Mouse (Mus musculus) heart, postnatal 0 days (tissue): ENCODE measurements around the gene Rhoh. TPM values are rescaled to one million over a fixed set of nuclear protein-coding genes. Genes with fewer than 3 reads are reported as not detected.

Experiments
- ATAC-seq: fragments of 200-750 bp; cut with Nextera tagmentation; 2 replicates; pipeline ENCODE4 v1.8.0; 2017; ENCODE audit warnings: low read depth, moderate number of reproducible peaks, moderate library complexity; ENCODE audit not compliant: insufficient read depth
- DNase-seq: peaks from one replicate; pipeline ENCODE4 v3.0.0-alpha.2; 2016; ENCODE audit warnings: low spot score
- H3K27ac ChIP-seq: fragments of 300-500 bp; sonication (generic); 2 replicates; pipeline ENCODE4 v1.5.1; 2014; ENCODE audit warnings: low read depth, mild to moderate bottlenecking
- H3K27me3 ChIP-seq: fragments of 300-500 bp; sonication (generic); 2 replicates; pipeline ENCODE4 v1.6.1; 2014; ENCODE audit warnings: low read length, mixed read lengths; ENCODE audit not compliant: control insufficient read depth, insufficient read depth
- H3K36me3 ChIP-seq: fragments of 300-500 bp; sonication (generic); replicated peaks from 2 replicates; pipeline ENCODE4 v1.6.1; 2014; ENCODE audit warnings: low read length, mixed read lengths; ENCODE audit not compliant: control insufficient read depth, insufficient read depth
- H3K4me1 ChIP-seq: fragments of 300-500 bp; sonication (generic); 2 replicates; pipeline ENCODE4 v1.6.1; 2014; ENCODE audit warnings: antibody characterized with exemption; ENCODE audit not compliant: control insufficient read depth, insufficient read depth
- H3K4me2 ChIP-seq: fragments of 300-500 bp; sonication (generic); 2 replicates; pipeline ENCODE4 v1.6.1; 2014; ENCODE audit warnings: low read depth, mild to moderate bottlenecking, low read length, moderate library complexity
- H3K4me3 ChIP-seq: fragments of 300-500 bp; sonication (generic); 2 replicates; pipeline ENCODE4 v1.5.1; 2014; ENCODE audit warnings: low read depth, low read length
- H3K9ac ChIP-seq: fragments of 300-500 bp; sonication (generic); replicated peaks from 2 replicates; pipeline ENCODE4 v1.6.1; 2014; ENCODE audit warnings: low read depth, low read length, mixed read lengths
- H3K9me3 ChIP-seq: fragments of 300-500 bp; sonication (generic); replicated peaks from 2 replicates; pipeline ENCODE4 v1.6.1; 2016; ENCODE audit warnings: low read length; ENCODE audit not compliant: control insufficient read depth
- CTCF ChIP-seq: IDR thresholded peaks from 2 replicates; pipeline ENCODE4 v1.5.1; 2016; ENCODE audit warnings: antibody characterized with exemption, control low read depth, low read depth
- EP300 ChIP-seq: IDR thresholded peaks from 2 replicates; pipeline ENCODE4 v1.6.1; 2016; ENCODE audit warnings: antibody characterized with exemption, low read depth
- WGBS: fragments of 180-500 bp; shearing (Covaris S2); extraction: QIAGEN DNeasy Blood & Tissue Kit; methylation state at CpG from one replicate; pipeline ENCODE4 v1.1.7; 2014; 5-methylcytosine and 5-hydroxymethylcytosine counted together
- polyA plus RNA-seq: library from polyadenylated mRNA; unstranded; fragments of >200 nt; fragmentation: Nextera tagmentation; extraction: Ambion mirVana; gene quantifications from 2 replicates; pipeline ENCODE4 v1.2.1, GENCODE M21; 2015
- total RNA-seq: library from RNA; depleted of rRNA; stranded (reverse); fragments of >200 nt; gene quantifications from 2 replicates; pipeline ENCODE4 v1.2.3, GENCODE M21; 2014; ENCODE audit warnings: low replicate concordance

The Rhoh gene
- total and polyA plus RNA-seq, 2 experiments from 2014 or later, result 0.34 to 0.41 TPM

GRCm38 (mm10) chr5:65842947-65843346, 18.1 kb upstream of the Rhoh start:
- Histone ChIP-seq H3K36me3 (no peaks in the 10 kb centered on the region), H3K9ac (no peak overlapping the region), H3K27me3 (no peaks in the 10 kb centered on the region), H3K4me1 (peaks cover 12% of the 10 kb centered on the region; the same call in 1 of the 2 replicates), H3K4me2 (no peak overlapping the region), H3K27ac (no peak overlapping the region), H3K9me3 (no peaks in the 10 kb centered on the region), H3K4me3 (no peak overlapping the region)
- DNase-seq (no peak), ATAC-seq (no peak)
- TF ChIP-seq EP300 (no peak), CTCF (no peak)
- WGBS, result 74% methylated on average over 7 of the region's 7 CpGs

GRCm38 (mm10) chr5:65846534-65846933, 14.5 kb upstream of the Rhoh start:
- Histone ChIP-seq H3K4me1 (peaks cover 12% of the 10 kb centered on the region; the same call in 1 of the 2 replicates), H3K4me2 (no peak overlapping the region), H3K36me3 (no peaks in the 10 kb centered on the region), H3K9me3 (no peaks in the 10 kb centered on the region), H3K27me3 (no peaks in the 10 kb centered on the region), H3K27ac (peak overlapping the region; percentile 69), H3K4me3 (no peak overlapping the region), H3K9ac (no peak overlapping the region)
- DNase-seq (peak; percentile 1), ATAC-seq (no peak)
- WGBS, result 78% methylated on average over 8 of the region's 8 CpGs
- no peak for TF ChIP-seq CTCF
- TF ChIP-seq EP300, result no peak

GRCm38 (mm10) chr5:65846958-65847357, 14.1 kb upstream of the Rhoh start:
- no peaks in the 10 kb centered on the region for H3K36me3 ChIP-seq
- no peak overlapping the region for H3K4me2 ChIP-seq
- no peak overlapping the region for H3K9ac ChIP-seq
- TF ChIP-seq CTCF (no peak), EP300 (no peak)
- no peak overlapping the region for H3K4me3 ChIP-seq
- ATAC-seq (peak; percentile 66), DNase-seq (peak; percentile 10)
- H3K27ac ChIP-seq, result peak overlapping the region; percentile 69
- peaks cover 12% of the 10 kb centered on the region; the same call in 1 of the 2 replicates for H3K4me1 ChIP-seq
- WGBS, result 32% methylated on average over 3 of the region's 3 CpGs
- H3K9me3 ChIP-seq, result no peaks in the 10 kb centered on the region
- no peaks in the 10 kb centered on the region for H3K27me3 ChIP-seq

- Histone ChIP-seq H3K9me3 (no peaks in the 10 kb centered on the region), H3K4me1 (peaks cover 12% of the 10 kb centered on the region; the same call in 1 of the 2 replicates), H3K4me2 (no peak overlapping the region), H3K36me3 (no peaks in the 10 kb centered on the region), H3K9ac (no peak overlapping the region), H3K27ac (no peak overlapping the region), H3K27me3 (no peaks in the 10 kb centered on the region), H3K4me3 (no peak overlapping the region)
- TF ChIP-seq CTCF, result no peak
- TF ChIP-seq EP300, result no peak
- ATAC-seq (no peak), DNase-seq (no peak)
- 74% methylated on average over 7 of the region's 7 CpGs for WGBS
Observed at GRCm38 (mm10) chr5:65847656-65848055, 13.4 kb upstream of the Rhoh start.

- no peaks in the 10 kb centered on the region for H3K9me3 ChIP-seq
- DNase-seq (no peak), ATAC-seq (no peak)
- no peak overlapping the region for H3K4me3 ChIP-seq
- no peaks in the 10 kb centered on the region for H3K36me3 ChIP-seq
- H3K4me2 ChIP-seq, result no peak overlapping the region
- H3K9ac ChIP-seq, result no peak overlapping the region
- peak overlapping the region; percentile 35; the same call in 1 of the 2 replicates for H3K27ac ChIP-seq
- WGBS, result 54% methylated on average over 11 of the region's 11 CpGs
- H3K4me1 ChIP-seq, result peaks cover 9% of the 10 kb centered on the region; the same call in 1 of the 2 replicates
- H3K27me3 ChIP-seq, result no peaks in the 10 kb centered on the region
- TF ChIP-seq CTCF (no peak), EP300 (no peak)
Observed at GRCm38 (mm10) chr5:65850765-65851164, 10.2 kb upstream of the Rhoh start.

DNA sequence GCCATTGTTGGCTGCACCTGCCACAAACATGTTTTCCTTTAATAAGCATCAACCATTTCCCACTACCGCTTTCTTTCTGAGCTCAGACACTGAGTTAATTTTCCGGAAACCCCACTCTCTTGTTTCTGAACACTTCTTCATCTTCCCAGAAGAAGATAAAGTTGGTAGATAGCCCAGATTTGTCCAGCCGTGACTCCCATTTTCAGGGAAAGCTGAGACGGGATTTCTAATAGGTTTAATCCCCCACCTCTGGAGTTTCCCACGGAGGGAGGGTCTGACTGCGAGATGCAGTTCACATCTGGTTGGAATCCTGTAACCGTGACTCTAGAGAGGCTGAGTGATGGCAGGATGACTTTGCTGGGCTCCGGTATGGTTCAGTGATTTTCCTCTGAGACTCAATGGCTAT, 6.2 kb upstream of the Rhoh start:
- no peak overlapping the region for H3K27ac ChIP-seq
- H3K36me3 ChIP-seq, result no peaks in the 10 kb centered on the region
- no peak overlapping the region for H3K4me3 ChIP-seq
- no peaks in the 10 kb centered on the region for H3K27me3 ChIP-seq
- no peak for DNase-seq
- peaks cover 6% of the 10 kb centered on the region; the same call in 1 of the 2 replicates for H3K4me1 ChIP-seq
- no peak for TF ChIP-seq EP300
- TF ChIP-seq CTCF, result no peak
- no peak overlapping the region for H3K4me2 ChIP-seq
- no peak for ATAC-seq
- no peaks in the 10 kb centered on the region for H3K9me3 ChIP-seq
- WGBS, result 68% methylated on average over 8 of the region's 8 CpGs
- H3K9ac ChIP-seq, result no peak overlapping the region
